Mouse (Mus musculus) hindbrain, embryonic 11.5 days (tissue): Measurements from ENCODE around the gene Tfrc. TPM values are rescaled to one million over a fixed set of nuclear protein-coding genes. Genes with fewer than 3 reads are reported as not detected.

Experiments
- ATAC-seq: fragments of 200-750 bp; cut with Nextera tagmentation; 2 replicates; pipeline ENCODE4 v1.8.0; 2017; ENCODE audit warnings: mild to moderate bottlenecking, moderate TSS enrichment, moderate library complexity; ENCODE audit not compliant: low FRiP score
- DNase-seq: peaks from one replicate; pipeline ENCODE4 v3.0.0-alpha.2; 2015; ENCODE audit warnings: low spot score
- H3K27ac ChIP-seq: fragments of 300-500 bp; sonication (generic); 2 replicates; pipeline ENCODE4 v1.5.1; 2014; ENCODE audit warnings: mild to moderate bottlenecking, low read depth, low read length
- H3K27me3 ChIP-seq: fragments of 300-500 bp; sonication (generic); 2 replicates; pipeline ENCODE4 v1.6.1; 2014; ENCODE audit warnings: mild to moderate bottlenecking, low read length, moderate library complexity, mixed read lengths; ENCODE audit not compliant: control insufficient read depth, insufficient read depth
- H3K36me3 ChIP-seq: fragments of 300-500 bp; sonication (generic); 2 replicates; pipeline ENCODE4 v1.6.1; 2014; ENCODE audit warnings: mild to moderate bottlenecking, low read length, moderate library complexity, mixed read lengths; ENCODE audit not compliant: control insufficient read depth, insufficient read depth
- H3K4me1 ChIP-seq: fragments of 300-500 bp; sonication (generic); replicated peaks from 2 replicates; pipeline ENCODE4 v1.6.1; 2014; ENCODE audit warnings: low read length, mixed read lengths; ENCODE audit not compliant: control insufficient read depth, insufficient read depth
- H3K4me2 ChIP-seq: fragments of 300-500 bp; sonication (generic); replicated peaks from 2 replicates; pipeline ENCODE4 v1.6.1; 2014; ENCODE audit warnings: mild to moderate bottlenecking, low read depth, low read length
- H3K4me3 ChIP-seq: fragments of 300-500 bp; sonication (generic); 2 replicates; pipeline ENCODE4 v1.5.1; 2014; ENCODE audit warnings: low read depth, low read length
- H3K9ac ChIP-seq: fragments of 300-500 bp; sonication (generic); 2 replicates; pipeline ENCODE4 v1.6.1; 2014; ENCODE audit warnings: low read depth, low read length
- H3K9me3 ChIP-seq: fragments of 300-500 bp; sonication (generic); 2 replicates; pipeline ENCODE4 v1.6.1; 2016; ENCODE audit warnings: low read length; ENCODE audit not compliant: control insufficient read depth
- WGBS: fragments of 180-500 bp; shearing (Covaris S2); extraction: QIAGEN DNeasy Blood & Tissue Kit; methylation state at CpG from one replicate; pipeline ENCODE4 v1.1.7; 2014; 5-methylcytosine and 5-hydroxymethylcytosine counted together
- polyA plus RNA-seq: library from polyadenylated mRNA; unstranded; fragments of >200 nt; fragmentation: Nextera tagmentation; extraction: Ambion mirVana; gene quantifications from 2 replicates; pipeline ENCODE4 v1.2.1, GENCODE M21; 2014

The Tfrc gene
- polyA plus RNA-seq = 59.0 and 69.2 TPM in 2 replicates

DNA sequence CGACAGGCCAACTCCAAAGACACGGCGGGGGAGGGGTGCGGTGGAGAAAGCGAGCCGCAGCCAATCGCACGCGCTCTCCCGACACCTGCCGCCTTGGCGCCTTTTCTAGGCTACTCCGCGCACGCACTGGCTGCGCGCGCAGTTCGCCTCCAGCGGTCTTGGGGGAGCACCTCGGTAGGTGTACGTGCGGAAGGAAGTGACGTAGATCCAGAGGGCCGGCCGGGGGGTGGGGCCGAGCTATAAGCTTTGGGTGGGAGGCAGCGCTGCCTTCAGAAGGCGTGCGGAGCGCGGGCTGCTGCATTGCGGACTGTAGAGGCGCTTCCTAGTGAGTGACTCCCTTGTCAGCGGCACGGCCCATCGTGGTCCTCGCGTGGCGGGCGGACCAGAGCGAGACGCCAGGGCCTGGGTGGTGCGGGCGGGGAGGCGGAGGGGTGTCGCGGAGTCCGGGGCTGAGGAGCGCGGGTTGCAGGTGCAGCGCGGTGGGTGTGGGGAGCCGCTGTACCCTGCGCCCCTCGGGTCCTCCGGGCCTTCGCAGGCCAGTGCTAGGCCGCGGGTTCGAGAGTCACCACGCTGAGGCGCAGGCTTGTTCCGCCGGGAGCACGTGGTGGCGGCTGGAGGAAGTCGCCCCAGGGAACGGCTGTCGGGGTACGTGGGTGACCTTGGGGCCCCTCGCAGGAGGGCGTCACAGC is at the start of gene Tfrc:
Gene Tfrc, plus strand, starts transcription at position 209 of the 689 bp plus-strand sequence.
- Histone ChIP-seq H3K9ac (peak within 1 kb of the TSS; percentile 86), H3K9me3 (no peaks in the 10 kb centered on the region), H3K27ac (peak within 1 kb of the TSS; percentile 90), H3K36me3 (no peaks in the 10 kb centered on the region), H3K4me3 (peak within 1 kb of the TSS; percentile 84), H3K27me3 (no peaks in the 10 kb centered on the region), H3K4me1 (no peaks in the 10 kb centered on the region), H3K4me2 (peak within 1 kb of the TSS; percentile 72)
- under 1% methylated on average over 73 of the region's 73 CpGs for WGBS
- DNase-seq (peak; percentile 99), ATAC-seq (peak; percentile 98)

DNA sequence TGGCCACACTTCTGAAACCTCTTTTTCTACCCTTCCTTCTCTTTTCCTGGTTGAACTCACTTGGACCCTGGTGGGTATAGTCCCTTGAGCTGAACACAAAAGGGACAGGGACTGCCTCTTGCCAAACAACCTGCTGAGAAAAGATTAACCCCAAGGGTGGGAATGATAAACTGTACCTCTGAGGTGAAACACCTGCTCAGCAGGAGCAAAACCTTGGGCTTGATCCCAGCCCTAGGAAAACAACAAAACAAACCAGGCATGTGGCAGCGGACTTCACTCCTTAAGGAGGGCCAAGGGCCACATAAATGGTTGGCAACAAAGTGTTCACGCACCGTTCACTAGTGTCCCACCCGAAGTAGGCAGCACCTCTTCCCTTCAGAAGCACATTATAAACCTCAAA is 49.2 kb upstream of the Tfrc start:
- DNase-seq (no peak), ATAC-seq (no peak)
- WGBS = 75% methylated on average over 4 of the region's 4 CpGs
- H3K27me3 ChIP-seq = no peaks in the 10 kb centered on the region
- H3K36me3 ChIP-seq = no peaks in the 10 kb centered on the region
- H3K9me3 ChIP-seq = no peaks in the 10 kb centered on the region
- H3K4me3 ChIP-seq = no peak overlapping the region
- H3K9ac ChIP-seq = no peak overlapping the region
- H3K4me1 ChIP-seq = no peaks in the 10 kb centered on the region
- H3K4me2 ChIP-seq = no peak overlapping the region
- no peak overlapping the region for H3K27ac ChIP-seq

DNA sequence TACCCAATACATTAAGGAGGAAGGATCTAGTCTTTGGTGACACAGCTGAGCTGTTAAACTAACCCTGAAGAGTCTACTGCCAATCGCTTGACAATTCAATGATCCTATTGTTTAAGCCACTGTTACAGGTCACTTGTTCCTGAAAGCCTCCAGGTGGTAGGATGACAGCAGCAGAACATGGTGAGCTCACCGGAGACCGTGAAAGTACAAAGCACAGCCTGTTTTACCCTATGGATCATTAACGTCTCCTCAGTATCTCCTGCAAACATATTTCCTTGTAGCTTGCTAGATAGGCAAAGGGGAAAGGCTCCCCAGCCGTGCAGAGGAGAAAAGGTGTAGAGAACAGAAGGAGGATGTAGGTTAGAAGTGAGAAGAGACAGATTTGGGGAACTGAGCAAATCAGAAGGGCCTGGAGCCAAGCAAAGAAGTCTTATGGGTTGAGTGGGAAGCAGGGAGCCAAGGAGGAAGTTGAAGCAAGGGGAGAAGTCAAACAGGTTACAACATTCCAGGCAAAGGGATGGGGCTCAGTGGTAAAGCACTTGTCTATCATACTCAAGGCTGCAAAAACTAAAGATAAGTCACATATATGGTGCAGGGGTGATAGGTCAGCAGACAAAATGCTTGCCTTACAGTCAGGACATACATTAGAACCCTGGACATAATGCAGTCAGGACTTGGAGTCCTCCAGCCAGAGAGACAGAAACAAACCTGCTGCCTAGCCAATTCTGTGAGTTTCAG is 45.5 kb upstream of the Tfrc start:
- no peak for ATAC-seq

DNA sequence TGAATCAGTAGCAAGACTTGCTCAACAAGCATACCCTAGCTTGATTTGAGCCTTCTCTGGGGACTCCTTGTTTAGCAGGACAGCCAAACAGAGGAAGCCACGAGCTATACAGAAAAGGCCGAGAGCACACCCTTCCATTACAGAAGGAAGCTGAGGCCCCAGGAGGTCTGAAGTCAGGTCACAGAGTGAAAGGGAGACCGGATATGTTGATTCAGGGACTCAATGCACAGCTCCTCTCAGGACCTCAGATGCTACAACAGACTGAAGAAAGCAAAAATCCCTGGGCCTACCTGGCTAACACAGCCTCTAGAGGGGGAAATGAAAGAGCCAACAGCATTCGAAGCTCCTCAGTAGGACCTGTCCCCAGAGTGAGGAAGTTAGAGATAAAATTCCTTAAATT is 41.4 kb upstream of the Tfrc start:
- Histone ChIP-seq H3K27me3 (no peaks in the 10 kb centered on the region), H3K27ac (no peak overlapping the region), H3K36me3 (no peaks in the 10 kb centered on the region), H3K9me3 (no peaks in the 10 kb centered on the region), H3K4me3 (no peak overlapping the region), H3K4me1 (no peaks in the 10 kb centered on the region), H3K4me2 (no peak overlapping the region), H3K9ac (no peak overlapping the region)
- DNase-seq (no peak), ATAC-seq (no peak)
- WGBS = 68% methylated on average over 4 of the region's 4 CpGs

More for the DNA sequence above, 45.5 kb upstream of the Tfrc start:
- no peak overlapping the region for H3K4me2 ChIP-seq
- H3K4me1 ChIP-seq = no peaks in the 10 kb centered on the region
- 85% methylated on average over 5 of the region's 5 CpGs for WGBS
- no peaks in the 10 kb centered on the region for H3K27me3 ChIP-seq
- no peak overlapping the region for H3K27ac ChIP-seq
- H3K36me3 ChIP-seq = no peaks in the 10 kb centered on the region
- no peak overlapping the region for H3K9ac ChIP-seq
- no peak for DNase-seq
- H3K9me3 ChIP-seq = no peaks in the 10 kb centered on the region
- H3K4me3 ChIP-seq = no peak overlapping the region

DNA sequence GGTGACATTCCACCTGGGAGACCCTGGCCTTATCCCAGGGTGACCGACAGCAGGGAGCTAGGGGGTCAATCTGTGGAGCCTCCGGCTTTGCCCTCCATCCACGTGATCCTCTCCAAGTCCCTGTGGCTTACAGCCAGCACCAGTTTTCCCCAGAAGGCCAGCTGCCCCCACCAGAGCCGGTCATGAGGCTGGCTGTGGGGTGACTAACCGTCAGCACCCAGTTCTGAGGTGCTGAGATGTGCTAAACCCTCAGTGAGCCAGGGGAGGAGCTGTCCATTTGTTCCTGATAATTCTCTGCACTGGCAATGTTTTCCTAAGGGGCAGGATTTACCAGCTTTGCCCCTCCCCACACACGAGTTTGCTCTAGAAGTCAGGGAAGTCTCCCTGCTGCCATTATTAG is 40.3 kb upstream of the Tfrc start:
- ATAC-seq = no peak
- no peaks in the 10 kb centered on the region for H3K9me3 ChIP-seq
- no peak overlapping the region for H3K4me3 ChIP-seq
- H3K36me3 ChIP-seq = no peaks in the 10 kb centered on the region
- H3K27me3 ChIP-seq = no peaks in the 10 kb centered on the region
- H3K9ac ChIP-seq = no peak overlapping the region
- no peaks in the 10 kb centered on the region for H3K4me1 ChIP-seq
- no peak overlapping the region for H3K27ac ChIP-seq
- no peak for DNase-seq
- H3K4me2 ChIP-seq = no peak overlapping the region
- 72% methylated on average over 6 of the region's 6 CpGs for WGBS

DNA sequence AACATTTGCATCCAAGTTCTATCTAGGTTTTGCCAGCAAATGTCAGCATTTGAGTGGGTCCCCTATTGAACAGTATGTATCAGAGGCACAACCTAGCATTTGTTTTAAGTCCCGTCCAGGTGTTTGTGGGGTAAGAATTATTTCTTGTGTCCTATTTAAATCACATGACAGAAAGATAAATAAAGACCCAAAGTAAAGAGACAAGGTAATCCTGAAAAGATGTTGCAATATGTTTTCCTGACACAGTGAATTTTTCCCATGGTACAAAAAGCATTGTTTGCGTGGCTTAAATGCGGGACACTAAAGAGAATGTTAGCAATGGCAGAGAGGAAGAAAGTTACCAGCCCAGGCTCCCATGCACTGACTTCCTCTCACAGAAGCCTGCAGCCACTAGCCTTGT is 38.7 kb upstream of the Tfrc start:
- H3K9me3 ChIP-seq = no peaks in the 10 kb centered on the region
- no peak overlapping the region for H3K9ac ChIP-seq
- no peak overlapping the region for H3K4me3 ChIP-seq
- DNase-seq (no peak), ATAC-seq (no peak)
- no peaks in the 10 kb centered on the region for H3K36me3 ChIP-seq
- no peaks in the 10 kb centered on the region for H3K4me1 ChIP-seq
- no peak overlapping the region for H3K27ac ChIP-seq
- H3K27me3 ChIP-seq = no peaks in the 10 kb centered on the region
- WGBS = 93% methylated on average over 3 of the region's 3 CpGs
- no peak overlapping the region for H3K4me2 ChIP-seq

DNA sequence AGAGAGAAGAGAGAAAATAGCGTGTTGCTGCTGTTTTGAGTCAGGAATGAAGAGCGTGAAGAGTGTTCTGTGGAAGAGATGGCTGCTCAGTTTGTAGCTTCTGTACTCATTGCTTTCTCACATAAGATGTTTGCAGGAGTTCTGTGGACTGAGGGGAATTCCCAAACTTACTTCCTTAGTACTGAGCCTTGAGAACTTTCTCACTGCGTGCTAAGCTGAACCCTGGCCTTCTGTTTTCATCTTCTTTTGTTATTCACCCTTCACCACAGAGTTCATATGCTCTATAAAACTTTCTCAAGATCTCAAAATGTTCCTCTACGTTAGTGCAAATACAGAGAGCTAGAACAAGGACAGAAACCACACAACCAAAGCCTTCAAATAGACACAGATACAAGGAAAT is 36.2 kb upstream of the Tfrc start:
- H3K36me3 ChIP-seq = no peaks in the 10 kb centered on the region
- no peak overlapping the region for H3K4me3 ChIP-seq
- ATAC-seq = no peak
- no peak overlapping the region for H3K9ac ChIP-seq
- no peak overlapping the region for H3K4me2 ChIP-seq
- H3K4me1 ChIP-seq = no peaks in the 10 kb centered on the region
- no peak for DNase-seq
- no peak overlapping the region for H3K27ac ChIP-seq
- H3K9me3 ChIP-seq = no peaks in the 10 kb centered on the region
- no peaks in the 10 kb centered on the region for H3K27me3 ChIP-seq
- WGBS = 84% methylated on average over 4 of the region's 4 CpGs

DNA sequence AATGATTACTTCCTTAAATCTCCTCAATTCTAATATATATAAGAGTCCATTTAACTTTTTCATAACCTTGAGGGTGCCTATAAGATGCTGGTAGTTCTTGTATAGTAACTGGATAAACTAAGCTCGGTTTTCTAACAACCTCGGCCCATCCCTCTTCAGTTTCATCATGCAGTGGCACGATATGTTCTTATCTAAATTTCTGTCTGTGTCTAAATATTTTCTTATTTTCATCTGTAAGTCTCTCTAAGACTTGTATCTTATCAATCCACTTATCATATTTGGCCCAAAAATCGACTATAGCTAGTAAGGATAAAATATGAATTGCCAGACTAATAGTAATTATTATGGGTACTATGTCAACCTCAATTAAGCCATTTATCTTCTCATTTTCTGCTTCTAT is 22.2 kb upstream of the Tfrc start:
- DNase-seq (no peak), ATAC-seq (no peak)
- Histone ChIP-seq H3K9me3 (no peaks in the 10 kb centered on the region), H3K36me3 (no peaks in the 10 kb centered on the region), H3K4me3 (no peak overlapping the region), H3K27ac (no peak overlapping the region), H3K9ac (no peak overlapping the region), H3K4me2 (no peak overlapping the region), H3K27me3 (no peaks in the 10 kb centered on the region), H3K4me1 (no peaks in the 10 kb centered on the region)
- 89% methylated on average over 4 of the region's 4 CpGs for WGBS

DNA sequence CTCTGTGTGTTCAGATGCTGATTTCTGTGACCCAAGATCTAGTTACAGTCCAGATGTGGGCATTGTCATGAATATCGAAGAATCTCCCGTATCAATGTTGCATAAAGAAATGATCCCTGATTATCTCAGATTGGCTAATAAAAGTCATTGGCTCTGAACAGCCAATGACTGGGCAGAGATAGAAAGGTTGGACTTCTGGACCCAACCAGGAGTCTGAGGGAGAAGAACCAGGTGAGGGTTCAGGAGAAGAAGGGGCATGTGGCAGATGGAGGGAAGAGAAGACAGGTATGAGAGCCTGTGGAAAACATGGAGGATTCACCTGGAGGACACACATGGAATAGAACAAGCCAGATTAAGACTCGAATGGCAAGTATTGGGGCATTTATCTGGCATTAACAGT is 20.2 kb upstream of the Tfrc start:
- H3K4me3 ChIP-seq = no peak overlapping the region
- H3K9ac ChIP-seq = no peak overlapping the region
- no peaks in the 10 kb centered on the region for H3K36me3 ChIP-seq
- 92% methylated on average over 3 of the region's 3 CpGs for WGBS
- DNase-seq (no peak), ATAC-seq (no peak)
- no peaks in the 10 kb centered on the region for H3K9me3 ChIP-seq
- no peaks in the 10 kb centered on the region for H3K27me3 ChIP-seq
- no peak overlapping the region for H3K27ac ChIP-seq
- H3K4me2 ChIP-seq = no peak overlapping the region
- no peaks in the 10 kb centered on the region for H3K4me1 ChIP-seq
